Mouse (Mus musculus) kidney, adult 10 weeks (tissue): ENCODE results near the gene Slamf9. TPM values are rescaled to one million over a fixed set of nuclear protein-coding genes. Genes with fewer than 3 reads are reported as not detected.

Experiments
- polyA plus RNA-seq: library from polyadenylated mRNA; stranded (reverse); fragments of 350-450 nt; fragmentation: Illumina TruSeq; extraction: RNeasy Lipid Tissue Mini Kit (QIAGEN cat#74804); gene quantifications from one replicate; pipeline ENCODE4 v1.2.3, GENCODE M21; 2014; ENCODE audit warnings: low read depth, low replicate concordance

Slamf9 gene
- 6.0 TPM for polyA plus RNA-seq

GRCm38 (mm10) chr1:172475054-172475741 is at the start of gene Slamf9:
TSS of gene Slamf9 (plus strand) at chr1:172475358.

GRCm38 (mm10) chr1:172481540-172482280 is 6.6 kb downstream of the Slamf9 start, which contains the start of gene Igsf9:
TSS of gene Igsf9 (plus strand) at chr1:172481788.

GRCm38 (mm10) chr1:172499765-172500441 is 24.7 kb downstream of the Slamf9 start, which contains the start of gene Tagln2:
TSS of gene Tagln2 (plus strand) at chr1:172500047.

DNA sequence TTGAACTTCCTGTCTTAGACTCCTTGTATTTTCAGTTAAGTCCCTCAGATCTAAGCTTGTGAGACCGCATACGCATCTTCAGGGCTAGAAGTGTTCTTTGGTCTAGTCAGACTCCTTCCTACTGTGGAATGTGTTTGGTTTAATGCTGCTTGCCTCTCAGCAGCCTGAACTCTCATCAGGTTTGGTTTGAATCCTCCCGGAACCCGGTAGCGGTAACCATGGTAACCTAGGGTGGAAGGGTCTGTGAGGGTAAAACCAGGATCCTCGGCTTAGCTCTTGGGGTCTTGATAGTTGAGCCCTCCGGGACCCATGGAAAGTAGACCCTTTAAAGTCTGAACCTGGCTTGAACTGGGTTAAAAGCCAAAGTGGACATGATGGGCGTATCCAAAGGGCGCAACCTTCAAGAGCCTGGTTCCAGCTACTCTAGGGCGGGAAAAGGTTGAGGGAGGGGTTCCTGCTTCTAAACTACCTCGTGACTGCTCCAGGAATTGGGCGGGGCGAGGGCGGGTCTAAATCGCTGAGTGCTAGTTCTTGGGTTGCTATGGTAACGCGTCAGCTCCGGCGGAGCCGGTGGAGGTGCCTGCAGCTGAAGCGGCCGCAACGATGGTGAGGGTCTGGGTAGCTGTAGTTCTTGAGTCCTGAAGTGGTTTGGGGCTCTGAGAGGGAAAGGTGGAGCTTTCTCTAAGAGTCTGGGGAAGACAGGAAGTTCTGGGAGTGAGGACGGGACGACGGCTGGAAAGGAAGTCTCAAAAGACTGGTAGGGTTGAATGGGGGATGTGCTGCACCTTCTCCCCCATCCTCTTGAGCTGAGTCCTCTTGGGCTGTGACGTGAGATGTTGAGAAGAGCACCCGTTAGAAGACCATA is 45.6 kb downstream of the Slamf9 start, which contains the start of gene Cfap45:
Cfap45 (plus strand) TSS at position 226 of the 865 bp plus-strand sequence.

Other genes with a start within 250 kb of the Slamf9 start
- not detected for gene Atp1a4, start 216.9 kb upstream of the Slamf9 start, polyA plus RNA-seq
- gene Igsf8, start 213.7 kb upstream of the Slamf9 start, polyA plus RNA-seq, result not detected
- gene Atp1a2, start 177.3 kb upstream of the Slamf9 start, polyA plus RNA-seq, result 1.3 TPM
- not detected for gene Kcnj9, start 146.0 kb upstream of the Slamf9 start, polyA plus RNA-seq
- gene Kcnj10, start 134.1 kb upstream of the Slamf9 start, polyA plus RNA-seq, result 64.0 TPM
- 13.3 TPM for gene Pigm, start 98.8 kb upstream of the Slamf9 start, polyA plus RNA-seq
- gene Igsf9, start 6.4 kb downstream of the Slamf9 start, polyA plus RNA-seq, result 0.40 TPM
- gene Tagln2, start 24.7 kb downstream of the Slamf9 start, polyA plus RNA-seq, result 26.8 TPM
- gene Cfap45, start 45.4 kb downstream of the Slamf9 start, polyA plus RNA-seq, result not detected
- not detected for gene Vsig8, start 80.6 kb downstream of the Slamf9 start, polyA plus RNA-seq
- 0.28 TPM for gene Slamf8, start 115.2 kb downstream of the Slamf9 start, polyA plus RNA-seq
- not detected for gene Fcrl6, start 127.2 kb downstream of the Slamf9 start, polyA plus RNA-seq
- 3.6 TPM for gene Dusp23, start 157.6 kb downstream of the Slamf9 start, polyA plus RNA-seq
- 0.53 TPM for gene Crp, start 222.7 kb downstream of the Slamf9 start, polyA plus RNA-seq